Mouse (Mus musculus): ENCODE results near the gene Dpm1. TPM values are rescaled to one million over a fixed set of nuclear protein-coding genes. Genes with fewer than 3 reads are reported as not detected.

The Dpm1 gene
- polyA plus RNA-seq (2014; fragmentation: Illumina TruSeq; extraction: RNeasy Lipid Tissue Mini Kit (QIAGEN cat#74804); ENCODE audit: insufficient read depth, low read depth, low replicate concordance): 74.4 TPM

DNA sequence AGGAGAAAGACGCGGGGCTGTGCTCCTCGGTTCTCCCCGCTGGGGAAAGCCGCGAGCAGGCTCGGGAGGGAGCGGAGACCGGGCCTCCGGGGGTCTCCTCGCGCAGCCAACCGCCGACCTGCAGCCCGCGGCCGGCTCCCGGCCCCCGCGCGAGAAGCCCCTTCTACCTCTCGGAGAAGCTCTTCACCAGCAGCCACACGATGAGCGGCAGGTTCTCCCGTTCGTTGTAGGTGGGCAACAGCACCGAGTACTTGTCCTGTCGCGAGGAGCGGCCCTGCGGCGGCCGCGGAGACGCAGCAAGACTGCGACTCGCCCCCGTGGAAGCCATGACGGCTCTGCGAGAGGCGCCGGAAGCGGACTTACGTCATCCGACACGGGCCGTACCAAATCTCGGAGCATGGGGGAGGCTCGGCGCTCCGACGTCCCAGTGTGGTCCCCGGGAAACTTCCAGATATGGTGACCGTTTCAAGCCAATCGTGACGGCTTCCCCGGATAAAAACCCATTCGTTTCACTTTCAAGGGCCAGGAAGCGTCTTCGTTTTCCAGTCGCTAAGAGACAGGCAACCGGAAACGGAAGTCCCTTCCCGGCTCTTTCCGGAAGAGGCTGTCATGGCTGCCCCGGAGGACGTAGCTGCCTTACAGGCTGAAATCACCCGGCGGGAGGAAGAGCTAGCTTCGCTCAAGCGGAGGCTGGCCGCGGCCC lies at the start of gene Dpm1, which contains the start of the genes Gm20716 and Mocs3:
Gene Dpm1, minus strand, starts transcription at position 566 of the 703 bp plus-strand sequence.
Gene Gm20716, minus strand, starts transcription at position 339 of the 703 bp plus-strand sequence.
Gene Mocs3, plus strand, starts transcription at position 597 of the 703 bp plus-strand sequence.

DNA sequence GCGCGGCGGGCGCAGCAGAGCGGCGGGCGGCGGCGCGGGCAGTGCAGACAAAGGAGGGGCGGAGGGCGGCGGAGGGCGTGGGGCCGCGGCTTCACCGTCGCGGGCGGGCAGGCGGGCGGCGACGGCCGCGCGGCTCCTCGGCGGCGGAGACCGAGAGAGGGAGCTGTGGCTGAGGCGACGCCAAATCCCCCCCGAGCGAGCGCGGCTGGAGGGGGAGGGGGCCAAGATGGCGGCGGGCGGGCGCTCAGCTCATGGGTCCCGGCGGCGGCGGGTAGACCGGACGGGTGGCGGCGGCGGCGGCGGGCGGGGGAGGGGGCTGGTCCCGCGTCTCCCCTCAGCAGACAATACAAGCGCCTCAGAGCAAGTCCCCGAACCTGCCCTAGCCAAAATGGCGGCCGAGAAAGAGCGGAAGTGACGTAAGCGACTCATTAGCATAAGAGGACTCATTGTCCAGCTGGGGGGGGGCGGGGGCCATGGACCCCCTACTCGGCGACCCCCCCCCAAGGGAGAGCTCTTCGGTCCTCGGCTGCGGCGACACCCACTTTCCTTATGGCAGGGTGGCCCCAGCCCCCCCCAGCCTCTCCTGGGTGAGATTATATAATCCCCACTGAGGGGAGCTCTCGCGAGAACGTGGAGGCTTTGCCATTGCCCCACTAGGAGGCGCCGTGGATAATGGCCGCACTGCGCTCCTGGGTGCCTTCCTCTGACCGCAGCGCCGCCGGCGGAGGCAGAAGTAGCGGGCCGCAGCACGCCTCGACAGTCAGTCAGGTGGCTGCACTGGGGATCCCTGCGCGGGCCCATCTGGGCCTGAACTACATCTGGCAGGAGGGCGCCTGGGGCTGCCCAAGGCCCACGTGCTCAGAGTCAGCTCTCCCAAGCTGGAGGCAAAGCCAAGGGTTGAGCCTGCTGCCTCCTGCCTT lies 23.4 kb downstream of the Dpm1 start, which contains the start of gene Adnp:
Gene Adnp, minus strand, starts transcription at position 388 of the 920 bp plus-strand sequence.

Other genes starting within 250 kb of the Dpm1 start
- 0.84 TPM for gene Ripor3, start 220.0 kb downstream of the Dpm1 start, polyA plus RNA-seq (2014; fragmentation: Illumina TruSeq; extraction: RNeasy Lipid Tissue Mini Kit (QIAGEN cat#74804); ENCODE audit: insufficient read depth, low read depth, low replicate concordance)
- 21.6 TPM for gene Pard6b, start 149.6 kb downstream of the Dpm1 start, polyA plus RNA-seq (2014; fragmentation: Illumina TruSeq; extraction: RNeasy Lipid Tissue Mini Kit (QIAGEN cat#74804); ENCODE audit: insufficient read depth, low read depth, low replicate concordance)
- 0.91 TPM for gene Adnp, start 23.5 kb downstream of the Dpm1 start, polyA plus RNA-seq (2014; fragmentation: Illumina TruSeq; extraction: RNeasy Lipid Tissue Mini Kit (QIAGEN cat#74804); ENCODE audit: insufficient read depth, low read depth, low replicate concordance)
- gene Gm20716, start 227 bp downstream of the Dpm1 start, polyA plus RNA-seq (2014; fragmentation: Illumina TruSeq; extraction: RNeasy Lipid Tissue Mini Kit (QIAGEN cat#74804); ENCODE audit: insufficient read depth, low read depth, low replicate concordance): 23.3 TPM
- 3.7 TPM for gene Mocs3, start within 50 bp of the Dpm1 start, polyA plus RNA-seq (2014; fragmentation: Illumina TruSeq; extraction: RNeasy Lipid Tissue Mini Kit (QIAGEN cat#74804); ENCODE audit: insufficient read depth, low read depth, low replicate concordance)
- 0.10 TPM for gene Kcng1, start 51.1 kb upstream of the Dpm1 start, polyA plus RNA-seq (2014; fragmentation: Illumina TruSeq; extraction: RNeasy Lipid Tissue Mini Kit (QIAGEN cat#74804); ENCODE audit: insufficient read depth, low read depth, low replicate concordance)

Data from lung, adult 10 weeks (tissue).